Mouse (Mus musculus): ENCODE results near the gene Pnma1. TPM values are rescaled to one million over a fixed set of nuclear protein-coding genes. Genes with fewer than 3 reads are reported as not detected.

Gene Pnma1
- total RNA-seq, 2 experiments from 2014 or later = 0.26 to 0.36 TPM

DNA sequence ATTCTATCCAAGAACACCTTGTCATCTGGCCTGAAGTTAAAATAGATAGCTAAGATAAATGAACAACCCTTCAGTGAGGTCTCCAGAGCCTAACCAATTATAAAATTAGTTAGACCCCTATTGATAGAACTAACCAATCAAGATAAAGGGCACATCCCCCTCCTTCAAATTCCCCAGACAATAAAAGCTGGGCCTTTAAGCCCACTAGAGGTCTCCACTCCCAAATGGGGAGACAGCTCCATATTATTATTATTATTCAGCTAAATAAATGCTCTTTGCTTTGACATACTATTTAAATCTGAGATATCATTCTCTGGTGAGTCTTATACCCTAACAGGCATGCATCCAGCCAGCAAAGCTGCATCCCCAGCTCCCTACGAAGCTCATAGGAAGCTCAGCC lies 38.4 kb downstream of the Pnma1 start:
- no peak for DNase-seq (ENCODE audit: low spot score in 2 of 2)

DNA sequence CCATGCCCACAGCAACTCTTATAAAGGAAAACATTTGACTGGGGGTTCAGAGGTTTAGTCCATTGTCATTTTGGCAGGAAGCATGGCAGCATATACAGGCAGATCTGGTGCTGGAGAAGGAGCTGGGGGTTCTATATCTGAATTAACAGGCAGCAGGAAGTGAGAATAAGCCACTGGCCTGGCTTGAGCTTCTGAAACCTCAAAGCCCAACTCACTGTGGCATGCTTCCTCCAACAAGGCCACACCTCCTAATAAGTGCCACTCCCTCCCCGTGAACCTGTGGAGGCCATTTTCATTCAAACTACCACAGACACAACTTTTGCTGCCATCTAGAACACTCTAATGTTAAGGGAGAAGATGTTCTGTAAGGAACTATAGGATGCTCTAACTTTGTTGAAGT lies 40.6 kb downstream of the Pnma1 start:
- DNase-seq (ENCODE audit: low spot score in 2 of 2) = no peak

DNA sequence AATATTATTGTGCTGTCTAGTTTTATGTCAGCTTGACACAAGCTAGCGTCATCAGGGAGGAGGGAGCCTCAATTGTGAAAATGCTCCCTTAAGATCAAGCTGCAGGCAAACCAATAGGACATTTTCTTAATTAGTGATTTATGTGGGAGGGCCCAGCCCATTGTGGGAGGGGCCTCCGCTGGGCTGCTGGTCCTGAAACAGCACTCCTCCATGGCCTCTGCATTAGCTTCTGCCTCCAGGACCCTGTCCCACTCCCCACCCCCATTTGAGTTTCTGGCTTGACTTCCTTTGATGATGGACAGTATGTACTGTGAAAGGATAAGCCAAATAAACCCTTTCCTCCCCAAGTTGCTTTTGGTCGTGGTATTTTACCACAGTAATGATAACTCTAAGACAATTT lies 41.3 kb downstream of the Pnma1 start:
- DNase-seq (ENCODE audit: low spot score in 2 of 2) = no peak

DNA sequence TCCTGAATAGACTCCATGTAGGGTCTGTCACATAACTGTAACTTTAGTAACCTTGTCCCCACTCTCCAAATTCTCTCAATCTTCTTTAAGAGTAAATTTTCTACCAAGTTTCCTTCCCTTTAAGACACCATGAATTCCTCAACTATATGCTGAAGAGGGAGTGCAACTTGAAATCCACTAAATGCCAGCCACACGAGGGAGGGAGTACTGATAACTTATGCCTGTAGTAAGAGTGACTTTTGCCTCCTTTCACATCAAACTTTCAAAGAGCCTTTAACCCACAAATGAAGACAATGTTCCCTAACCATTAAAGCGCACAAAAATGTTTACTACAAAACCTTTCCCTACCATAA lies 46.8 kb downstream of the Pnma1 start:
- DNase-seq (ENCODE audit: low spot score in 2 of 2) = no peak

DNA sequence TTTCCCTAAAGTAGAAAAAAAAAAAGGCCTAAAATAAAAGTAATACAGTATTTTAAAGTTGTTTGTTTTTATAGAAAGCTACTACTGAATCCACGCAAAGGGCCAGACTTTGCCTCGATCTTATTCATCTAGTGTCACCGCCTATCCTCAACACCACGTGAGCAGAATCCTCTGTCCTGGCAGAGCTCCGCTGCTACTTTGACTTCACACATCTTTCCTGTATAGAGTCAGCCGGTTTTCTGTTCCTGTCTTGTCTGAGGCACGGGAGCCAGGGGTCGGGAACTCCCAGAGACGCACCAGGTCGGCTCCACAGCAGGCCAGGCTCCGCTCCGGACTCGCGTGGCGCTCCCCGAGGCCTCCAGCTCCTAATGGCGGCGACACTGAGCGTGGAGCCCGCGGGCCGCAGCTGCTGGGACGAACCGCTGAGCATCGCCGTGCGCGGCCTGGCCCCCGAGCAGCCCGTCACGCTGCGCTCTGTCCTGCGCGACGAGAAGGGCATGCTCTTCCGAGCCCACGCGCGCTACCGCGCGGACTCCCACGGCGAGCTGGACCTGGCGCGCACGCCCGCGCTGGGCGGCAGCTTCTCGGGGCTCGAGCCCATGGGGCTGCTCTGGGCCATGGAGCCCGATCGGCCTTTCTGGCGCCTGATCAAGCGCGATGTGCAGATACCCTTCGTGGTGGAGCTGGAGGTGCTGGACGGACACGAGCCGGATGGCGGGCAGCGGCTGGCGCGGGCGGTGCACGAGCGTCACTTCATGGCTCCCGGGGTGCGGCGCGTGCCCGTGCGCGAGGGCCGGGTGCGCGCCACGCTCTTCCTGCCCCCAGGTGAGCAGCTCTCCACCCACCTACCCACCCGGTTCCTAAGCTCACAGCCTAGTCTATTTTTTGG lies 47.4 kb downstream of the Pnma1 start, which contains the start of gene Acot6:
TSS of gene Acot6 (plus strand) at position 51 of the 889 bp plus-strand sequence.
- DNase-seq (ENCODE audit: low spot score in 2 of 2) = peak; percentile 43 to 53

DNA sequence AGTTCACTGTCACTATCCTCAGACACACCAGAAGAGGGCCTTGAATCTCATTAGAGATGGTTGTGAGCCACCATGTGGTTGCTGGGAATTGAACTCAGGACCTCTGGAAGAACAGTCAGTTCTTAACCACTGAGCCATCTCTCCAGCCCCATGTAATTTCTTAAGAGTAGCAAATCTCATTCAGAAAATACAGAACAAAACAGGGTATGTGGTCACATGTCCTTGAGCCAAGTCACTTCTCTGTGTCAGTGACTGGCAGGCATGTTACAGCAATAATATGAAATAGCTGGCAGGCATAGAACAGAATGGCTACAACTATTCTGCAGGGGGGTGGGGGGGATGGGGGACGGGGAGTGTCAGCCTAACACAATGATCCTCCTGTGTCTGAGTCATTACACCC lies 48.2 kb downstream of the Pnma1 start:
- no peak for DNase-seq (ENCODE audit: low spot score in 2 of 2)

DNA sequence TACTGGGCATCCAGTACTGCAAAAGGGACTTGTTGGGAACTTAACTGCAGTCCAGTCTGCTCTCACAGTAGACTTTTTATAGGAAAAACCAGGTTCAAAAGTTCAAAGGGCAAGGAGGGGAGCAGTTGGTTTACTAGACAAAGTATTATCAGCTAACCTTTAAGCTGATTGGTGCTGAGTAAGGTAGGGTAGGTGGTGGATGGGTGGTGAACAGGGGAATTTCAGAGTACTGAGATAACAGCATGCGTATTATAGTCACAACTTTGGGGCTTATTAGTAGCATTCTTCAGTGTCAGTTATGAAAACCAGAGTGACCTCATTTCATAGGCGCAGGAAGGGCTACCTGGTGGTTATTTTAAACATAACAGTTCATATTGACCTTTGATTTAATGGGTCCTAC lies 48.7 kb downstream of the Pnma1 start:
- no peak for DNase-seq (ENCODE audit: low spot score in 2 of 2)

Other genes starting within 250 kb of the Pnma1 start
- 10 to 100 TPM; 51.9 to 57.5 TPM for gene Numb, start 226.6 kb downstream of the Pnma1 start, total RNA-seq (2021)
- gene Riox1, start 197.9 kb downstream of the Pnma1 start, total RNA-seq (2021) = 10 to 100 TPM; 15.2 to 16.4 TPM
- gene Heatr4, start 163.6 kb downstream of the Pnma1 start, total RNA-seq (2021) = not detected
- gene Acot2, start 160.6 kb downstream of the Pnma1 start, total RNA-seq (2021) = 10 to 100 TPM; 19.2 to 38.5 TPM
- 10 to 100 TPM in 1 of 2 experiments, 1 to 10 TPM in 1; 8.5 to 12.6 TPM for gene Acot1, start 139.0 kb downstream of the Pnma1 start, total RNA-seq (2021)
- 1 to 10 TPM; 1.7 to 3.7 TPM for gene Acot4, start 110.1 kb downstream of the Pnma1 start, total RNA-seq (2021)
- gene Gm49366, start 109.6 kb downstream of the Pnma1 start, total RNA-seq (2021) = not detected
- 1 to 10 TPM in 1 of 2 experiments, not detected in 1; 1.3 TPM for gene Acot3, start 96.3 kb downstream of the Pnma1 start, total RNA-seq (2021)
- under 1 TPM; 0.22 to 0.46 TPM for gene Acot5, start 79.2 kb downstream of the Pnma1 start, total RNA-seq (2021)
- 1 to 10 TPM; 3.4 to 5.4 TPM for gene Acot6, start 47.8 kb downstream of the Pnma1 start, total RNA-seq (2021)
- gene Dnal1, start 34.1 kb downstream of the Pnma1 start, total RNA-seq (2021) = 10 to 100 TPM; 15.5 to 16.8 TPM
- 10 to 100 TPM; 17.5 to 20.6 TPM for gene Elmsan1, start 70.4 kb upstream of the Pnma1 start, total RNA-seq (2021)
- gene Ptgr2, start 136.7 kb upstream of the Pnma1 start, total RNA-seq (2021) = 100 to 1,000 TPM in 1 of 2 experiments, 10 to 100 TPM in 1; 82.5 to 110 TPM
- 10 to 100 TPM; 31.9 to 40.8 TPM for gene Zfp410, start 168.4 kb upstream of the Pnma1 start, total RNA-seq (2021)
- gene Coq6, start 213.2 kb upstream of the Pnma1 start, total RNA-seq (2021) = 10 to 100 TPM; 67.4 to 80.8 TPM
- 1 to 10 TPM; 3.2 to 4.5 TPM for gene Fam161b, start 213.3 kb upstream of the Pnma1 start, total RNA-seq (2021)

Measured in adrenal gland, adult 18-20 months (tissue).